Mouse (Mus musculus) thymus, postnatal 0 days (tissue): Measurements from ENCODE around the gene Spic. TPM values are rescaled to one million over a fixed set of nuclear protein-coding genes. Genes with fewer than 3 reads are reported as not detected.
"Not testable (repeated sequence)": the region's sequence is repeated elsewhere in the genome, so short reads cannot be mapped to it uniquely, and the experiment has no call there.

Experiments used
- DNase-seq: peaks from one replicate; pipeline ENCODE4 v3.0.0-alpha.2; 2015; ENCODE audit warnings: low spot score
- polyA plus RNA-seq: library from polyadenylated mRNA; unstranded; fragments of >200 nt; fragmentation: Nextera tagmentation; extraction: Ambion mirVana; gene quantifications from 2 replicates; pipeline ENCODE4 v1.2.1, GENCODE M21; 2015

Spic gene
- polyA plus RNA-seq: 12.0 and 16.3 TPM in 2 replicates

DNA sequence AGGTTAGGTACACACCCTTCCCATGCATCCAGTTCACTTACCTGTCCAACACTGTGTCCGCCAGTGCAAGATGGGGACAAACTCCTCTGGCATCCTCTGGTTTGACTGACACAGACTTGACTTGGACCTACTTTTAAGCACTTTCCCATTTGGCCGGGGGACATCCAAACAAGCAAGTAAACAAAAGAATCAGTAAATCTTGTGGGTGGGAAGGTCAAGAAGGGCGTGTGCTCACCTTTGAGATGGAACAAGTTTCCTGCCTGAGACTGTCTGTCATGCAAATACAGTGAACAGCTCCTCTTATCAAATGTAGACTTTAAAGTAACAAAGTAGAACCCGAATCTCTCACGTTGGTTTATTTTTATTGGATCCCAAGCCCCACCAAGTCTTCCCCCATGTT is at the start of gene Spic:
Spic (minus strand) TSS at position 91 of the 400 bp plus-strand sequence.
- DNase-seq: no peak

DNA sequence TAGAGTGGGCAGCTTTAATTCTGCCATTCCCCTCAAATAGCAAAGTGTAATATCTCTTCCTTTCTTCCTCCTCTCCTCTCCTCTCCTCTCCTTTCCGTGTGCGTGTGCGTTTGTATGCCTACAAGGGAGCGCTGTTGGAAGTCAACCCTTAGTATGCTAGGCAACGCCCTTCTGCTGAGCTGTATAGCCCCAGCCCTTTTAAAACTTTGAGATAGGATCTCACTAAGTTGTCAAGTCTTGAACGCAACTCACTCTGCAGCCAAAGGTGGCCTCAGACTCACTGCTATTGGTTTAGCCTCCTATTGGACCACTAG is 47.5 kb upstream of the Spic start:
- peak; percentile 16 for DNase-seq

DNA sequence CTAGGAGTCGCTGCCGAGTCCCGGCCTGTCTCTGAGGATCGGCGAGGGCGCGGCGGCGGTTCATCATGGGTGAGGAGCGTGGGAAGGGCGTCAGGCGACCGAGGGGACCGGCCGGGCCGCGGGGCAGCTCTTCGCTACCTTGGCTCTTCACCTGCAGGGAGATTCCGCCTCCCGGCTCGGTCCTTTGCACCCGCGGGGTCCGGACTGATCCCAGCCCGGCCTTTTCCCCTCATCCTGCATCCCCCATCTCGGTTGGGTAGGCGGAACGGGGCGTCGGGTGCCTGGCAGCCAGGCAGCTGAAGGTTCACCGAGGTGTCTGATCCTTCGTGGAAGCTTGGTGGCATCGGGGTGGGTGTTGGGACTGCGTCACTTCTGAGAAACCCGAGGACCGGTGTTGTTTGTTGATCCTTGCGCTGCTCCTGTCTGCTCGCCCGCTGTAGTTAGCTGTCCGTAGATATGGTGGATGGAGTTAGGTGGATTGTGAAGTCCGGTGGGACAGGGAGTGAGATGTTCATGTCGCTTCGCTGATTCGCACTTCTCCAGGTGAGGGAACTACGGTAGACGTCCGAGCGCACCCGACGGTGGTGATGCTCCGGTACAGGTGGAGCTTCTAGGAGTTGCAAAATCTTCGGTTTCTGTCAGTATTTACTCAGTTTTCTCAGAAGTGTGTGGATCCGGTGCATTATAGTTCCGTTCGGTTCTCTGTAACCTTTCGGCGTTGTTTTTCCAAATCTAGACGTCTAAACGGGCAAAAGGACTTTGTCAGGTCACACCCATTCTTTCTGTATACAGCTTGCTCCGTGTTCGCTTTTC is 46.9 kb upstream of the Spic start:
- no peak for DNase-seq

DNA sequence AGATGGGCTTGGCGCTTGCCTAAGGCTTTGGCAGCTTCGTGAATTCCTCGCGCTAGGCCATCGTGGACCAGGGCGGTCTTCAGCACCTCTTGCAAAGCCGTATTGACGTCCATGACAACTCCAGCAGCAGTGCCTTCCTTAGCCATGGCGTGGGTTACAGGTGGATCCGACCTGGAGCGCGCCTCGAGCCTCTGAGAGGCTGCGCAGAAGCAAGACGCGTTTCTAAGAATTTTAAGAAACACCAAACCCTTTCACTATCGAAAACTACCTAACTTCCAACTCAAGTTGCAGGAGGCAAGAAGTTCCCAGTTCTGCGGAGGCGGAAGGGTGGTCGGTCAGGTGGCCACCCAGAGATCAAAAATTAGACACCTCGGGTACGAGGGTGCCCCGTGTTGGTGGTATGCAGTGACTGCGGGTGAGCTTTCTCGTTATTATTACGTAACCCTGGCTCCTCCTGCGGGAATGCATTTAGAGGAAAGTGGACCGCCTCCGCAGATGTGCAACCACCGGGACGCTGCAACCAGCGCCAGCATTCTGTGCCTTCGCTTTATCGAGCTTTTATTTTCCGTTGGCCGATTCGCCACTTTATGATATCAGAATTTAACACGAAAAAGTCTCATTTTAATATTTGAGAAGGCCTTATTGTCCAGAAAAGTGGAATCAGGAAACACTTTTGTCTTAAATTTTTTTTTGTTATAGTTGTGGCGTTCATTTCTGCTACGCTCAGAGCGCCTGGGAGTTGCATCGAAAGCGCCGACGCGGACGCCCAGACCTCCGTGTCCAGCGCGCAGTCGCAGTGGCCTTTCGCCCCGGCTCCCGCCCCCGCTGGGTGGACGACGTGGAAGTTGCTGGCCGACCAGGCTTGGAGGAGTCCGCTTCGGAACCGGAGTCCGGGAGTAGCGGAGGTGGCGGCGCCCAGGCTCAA is 46.0 kb upstream of the Spic start, which contains the start of gene Arl1:
Arl1 (plus strand) TSS at position 288 of the 925 bp plus-strand sequence.
- DNase-seq: peak; percentile 82

DNA sequence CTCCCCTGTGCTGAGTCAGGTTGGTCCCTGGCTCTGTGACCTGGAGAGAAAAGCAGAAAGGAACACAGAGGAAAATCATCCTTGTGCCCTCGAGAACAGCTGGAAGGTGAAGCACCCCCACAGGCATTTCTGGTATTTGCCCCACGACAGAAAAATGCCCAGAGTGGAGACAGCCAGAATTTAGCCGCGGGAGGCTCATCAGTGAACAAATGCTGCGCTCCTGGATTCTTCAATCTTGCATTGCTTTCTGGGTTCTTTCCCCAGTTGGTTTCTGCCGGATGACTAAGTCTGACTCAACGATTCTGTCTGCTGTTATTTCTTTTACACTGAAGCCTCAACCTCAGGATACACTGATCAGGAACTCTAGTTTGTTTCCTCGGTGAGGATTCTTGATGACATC is 43.4 kb upstream of the Spic start:
- no peak for DNase-seq

DNA sequence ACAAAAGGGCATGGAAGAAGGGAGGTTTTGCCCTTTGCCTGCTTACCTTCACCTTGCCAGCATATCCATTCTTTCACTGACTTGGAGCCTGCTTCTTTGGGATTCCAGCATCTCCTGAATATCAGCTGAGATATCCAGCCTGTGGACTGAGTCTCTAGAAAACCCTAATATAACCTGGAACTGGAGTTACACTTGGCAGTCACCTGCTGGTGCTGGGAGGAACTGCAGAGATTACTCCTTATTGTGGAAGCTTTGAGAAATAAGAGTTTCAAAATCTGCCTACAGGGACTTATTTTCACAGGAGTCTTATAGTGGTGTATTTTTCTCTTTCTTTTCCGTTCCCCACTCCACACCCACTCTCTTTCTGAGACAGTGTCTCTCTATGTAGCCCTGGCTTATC is 42.3 kb upstream of the Spic start:
- peak; percentile 59 for DNase-seq

DNA sequence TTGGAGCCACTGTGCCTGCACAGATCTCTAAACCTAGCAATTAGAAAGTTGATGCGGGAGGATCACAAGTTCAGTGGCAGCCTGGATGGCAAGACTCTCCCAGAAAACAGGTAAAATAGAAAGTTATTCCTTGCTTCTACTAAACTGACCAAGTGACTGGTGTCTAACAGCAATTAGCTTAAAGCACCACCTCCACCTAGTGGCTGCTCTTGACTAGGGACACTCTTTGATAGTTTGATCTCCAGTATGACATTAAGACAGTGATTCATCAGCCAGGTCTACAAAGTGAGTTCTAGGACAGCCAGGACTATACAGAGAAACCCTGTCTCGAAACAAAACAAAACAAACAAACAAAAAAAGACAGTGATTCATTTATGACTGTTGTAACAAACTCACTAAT is 40.5 kb upstream of the Spic start:
- no peak for DNase-seq

DNA sequence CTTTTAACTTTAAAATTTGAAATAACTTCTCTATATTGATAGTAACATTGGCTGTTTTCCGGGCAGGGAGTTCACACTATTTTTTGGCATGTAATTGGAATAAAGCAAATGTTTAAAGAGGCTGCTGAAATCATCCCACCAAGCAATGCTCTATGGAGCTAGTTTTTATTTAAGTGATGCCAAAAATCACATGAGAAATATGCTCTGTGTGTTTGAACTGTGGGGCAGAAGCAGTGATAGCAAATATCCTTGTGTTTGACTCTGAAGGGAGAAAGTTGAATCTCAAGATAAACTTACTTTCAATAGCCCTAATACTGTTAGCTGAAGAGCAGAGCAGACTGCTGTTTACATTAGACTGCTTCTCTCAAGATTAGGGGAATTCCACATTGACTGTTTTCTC is 34.8 kb upstream of the Spic start:
- DNase-seq: no peak

DNA sequence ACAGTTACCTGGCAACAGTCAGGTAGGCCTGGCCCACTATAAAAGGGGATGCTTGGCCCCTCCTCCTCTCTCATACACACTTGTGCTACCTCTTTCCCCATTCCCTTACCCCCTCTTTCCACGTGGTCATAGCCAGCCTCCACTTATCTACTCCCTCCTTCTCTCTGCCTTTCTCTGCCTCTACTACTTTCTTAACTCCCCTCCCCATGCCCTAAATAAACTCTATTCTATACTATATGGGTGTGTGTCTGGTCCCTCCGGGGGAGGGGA is 32.9 kb upstream of the Spic start:
- DNase-seq: no peak

DNA sequence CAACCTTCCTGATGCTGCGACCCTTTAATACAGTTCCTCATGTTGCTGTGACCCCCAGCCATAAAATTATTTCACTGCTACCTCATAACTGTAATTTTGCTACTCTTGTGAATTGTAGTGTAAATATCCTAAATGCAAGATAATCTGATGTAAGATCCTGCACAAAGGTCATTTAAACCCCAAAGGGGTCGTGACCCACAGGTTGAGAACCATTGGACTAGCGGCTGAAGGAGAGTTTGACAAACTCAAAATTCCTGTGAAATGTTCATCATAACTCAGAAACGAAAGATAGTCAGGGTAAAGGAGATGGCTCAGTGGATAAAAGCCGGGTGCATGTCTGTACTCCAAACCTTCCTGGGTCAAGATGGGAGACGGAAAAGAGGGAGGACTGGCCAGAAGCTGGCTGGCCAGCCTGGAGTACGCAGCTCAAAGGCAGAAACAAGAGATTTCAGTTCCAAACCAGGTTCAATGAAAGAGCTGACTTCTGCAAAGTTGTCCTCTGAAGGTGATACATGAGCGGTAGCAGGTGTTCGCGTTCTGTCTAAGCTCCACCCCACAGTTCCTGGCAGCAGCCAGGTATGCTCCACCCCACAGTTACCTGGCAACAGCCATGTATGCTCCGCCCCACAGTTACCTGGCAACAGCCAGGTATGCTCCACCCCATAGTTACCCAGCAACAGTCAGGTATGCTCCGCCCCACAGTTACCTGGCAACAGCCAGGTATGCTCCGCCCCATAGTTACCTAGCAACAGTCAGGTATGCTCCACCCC is 32.4 kb upstream of the Spic start:
- no peak for DNase-seq

DNA sequence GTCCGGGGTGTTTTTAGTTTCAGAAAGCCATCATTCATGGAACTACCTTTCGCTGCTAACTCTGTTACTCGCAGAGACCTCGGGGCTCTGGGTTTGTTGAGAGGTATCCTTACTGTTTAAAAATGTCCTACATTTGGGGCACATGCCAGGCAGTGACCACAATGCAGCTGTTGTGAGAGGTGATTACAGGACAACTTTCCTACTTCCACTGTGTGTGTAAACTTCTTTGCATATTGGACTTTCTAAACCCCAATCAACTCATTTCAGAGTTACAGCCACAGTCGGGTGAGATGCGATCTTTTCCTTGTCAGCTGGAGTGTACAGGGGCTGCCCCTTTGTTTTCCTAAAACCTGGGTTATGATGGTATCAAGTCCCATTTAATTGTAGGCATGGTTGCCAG is 30.8 kb upstream of the Spic start:
- DNase-seq: no peak

DNA sequence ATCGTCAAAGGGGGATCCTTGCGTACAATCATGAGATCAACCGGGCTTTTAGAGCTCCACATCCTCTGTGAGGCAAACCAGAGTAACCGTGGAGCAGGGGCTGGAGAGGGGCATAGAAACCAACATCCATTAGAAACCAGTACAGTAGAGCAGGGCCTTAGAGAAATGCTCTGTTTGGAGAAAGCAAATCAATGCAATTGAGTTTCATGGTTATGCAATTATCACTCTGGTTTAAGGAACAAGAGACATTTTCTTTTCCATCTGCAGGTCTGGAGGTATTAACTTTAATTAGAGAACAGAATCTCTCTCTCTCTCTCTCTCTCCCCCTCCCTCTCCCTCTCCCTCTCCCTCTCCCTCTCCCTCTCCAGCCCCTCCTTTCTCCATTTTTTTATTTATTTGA is 29.9 kb upstream of the Spic start:
- no peak for DNase-seq

DNA sequence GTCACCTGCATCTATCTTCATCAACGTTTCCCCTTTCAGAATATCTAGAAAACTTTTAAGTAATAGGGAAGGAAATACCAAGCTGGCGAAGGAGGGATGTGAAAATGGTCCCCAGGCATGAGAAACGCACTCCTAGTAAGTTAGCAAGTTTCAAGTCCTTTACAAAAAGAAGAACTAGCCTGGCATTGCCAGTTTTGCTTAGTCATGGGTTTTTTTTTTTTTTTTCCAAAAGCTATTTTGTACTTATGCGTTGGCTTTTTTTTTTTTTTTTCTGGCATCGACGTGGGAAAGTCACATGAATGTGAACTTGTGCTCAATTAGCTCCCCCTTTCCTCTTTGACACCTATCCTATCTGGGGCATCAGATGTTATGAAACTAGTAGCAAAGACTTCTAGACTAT is 27.5 kb upstream of the Spic start:
- DNase-seq: no peak

DNA sequence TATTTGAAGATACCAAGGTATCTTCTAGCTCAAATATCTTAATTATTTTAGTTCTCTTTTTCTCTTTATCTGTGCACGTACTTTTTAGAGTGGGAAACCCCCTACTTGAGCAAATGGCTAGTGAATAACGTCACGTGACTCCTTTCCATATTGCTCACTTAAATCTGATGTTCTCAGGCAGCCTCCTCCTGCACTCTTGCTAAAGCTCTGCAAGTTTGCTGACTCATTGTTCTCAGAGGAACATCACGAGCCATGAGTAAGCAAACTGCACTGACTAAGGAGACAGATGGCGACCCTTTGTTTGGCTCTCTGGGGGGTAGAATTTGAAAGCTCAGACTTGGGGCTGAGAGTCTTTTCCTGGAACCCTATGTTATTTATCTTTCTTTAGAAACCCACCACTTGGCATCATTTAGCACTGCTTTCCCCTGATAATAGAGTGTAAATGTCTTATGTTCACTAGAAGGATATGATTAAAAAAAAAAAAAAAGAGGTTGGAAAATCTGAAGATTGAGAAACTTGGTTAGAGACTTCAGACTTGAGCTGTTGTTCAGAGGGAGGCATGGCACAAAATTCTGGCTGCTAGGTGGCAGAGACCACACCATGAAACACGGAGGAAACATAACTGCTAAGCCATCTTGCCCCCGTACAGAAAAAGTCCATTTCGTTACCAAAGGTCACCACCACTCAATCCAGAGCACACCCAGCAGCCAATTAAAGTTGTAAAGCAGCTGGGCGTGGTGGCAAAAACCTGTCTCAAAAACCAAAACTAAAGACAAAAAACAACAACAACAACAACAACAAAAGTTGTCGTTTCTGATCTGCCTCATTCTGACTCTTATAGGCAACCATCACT is 24.1 kb upstream of the Spic start:
- DNase-seq: peak; percentile 18

DNA sequence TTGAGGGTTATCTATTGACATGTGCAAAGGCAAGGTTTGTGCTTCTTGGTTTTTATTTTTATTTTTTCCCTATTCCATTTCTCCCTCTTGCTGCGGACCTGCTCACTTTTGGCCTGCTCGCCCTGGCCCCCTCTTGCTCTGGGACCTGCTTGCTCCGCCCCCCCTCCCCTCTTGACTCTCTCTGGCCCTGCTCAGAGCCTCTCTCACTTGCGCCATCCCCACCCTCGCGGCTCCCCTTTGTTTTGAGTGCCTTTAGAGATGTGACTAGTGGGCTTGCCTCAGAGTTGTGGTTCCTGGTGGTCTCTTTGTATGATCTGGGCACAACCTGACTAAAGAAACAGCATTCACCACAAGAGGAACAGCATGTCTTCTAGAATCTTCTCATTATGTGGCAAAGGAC is 16.1 kb upstream of the Spic start:
- no peak for DNase-seq

DNA sequence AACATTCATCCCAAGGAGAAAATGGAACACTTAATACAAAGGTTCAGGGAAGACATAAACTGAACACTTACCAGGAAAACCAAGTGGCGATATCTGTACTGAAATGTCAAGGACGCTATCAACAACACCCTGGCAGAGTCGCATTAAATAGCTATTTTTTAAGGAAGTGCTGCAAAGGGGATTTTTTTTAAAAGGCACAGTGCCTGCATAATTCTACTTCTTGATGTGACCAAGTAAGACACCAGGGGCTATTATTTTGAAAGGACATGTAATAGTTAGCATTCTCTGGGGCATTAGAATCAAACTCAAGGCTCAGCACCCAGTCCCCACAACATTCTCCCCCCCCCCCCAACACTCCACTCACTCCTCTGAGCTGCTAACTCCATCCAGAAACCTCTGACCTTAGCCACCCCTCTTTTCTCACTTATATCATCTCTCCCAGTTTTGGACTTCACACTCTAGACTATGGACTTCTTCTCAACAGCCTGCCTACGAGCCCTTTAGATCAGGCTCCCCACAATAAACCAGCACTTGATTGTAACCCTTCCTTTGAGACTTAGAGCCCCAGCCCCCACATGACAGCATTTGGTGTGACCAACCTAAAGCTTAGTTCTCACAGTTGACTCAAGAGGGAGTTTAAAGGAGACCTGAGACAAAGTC is 1.8 kb downstream of the Spic start:
- no peak for DNase-seq

DNA sequence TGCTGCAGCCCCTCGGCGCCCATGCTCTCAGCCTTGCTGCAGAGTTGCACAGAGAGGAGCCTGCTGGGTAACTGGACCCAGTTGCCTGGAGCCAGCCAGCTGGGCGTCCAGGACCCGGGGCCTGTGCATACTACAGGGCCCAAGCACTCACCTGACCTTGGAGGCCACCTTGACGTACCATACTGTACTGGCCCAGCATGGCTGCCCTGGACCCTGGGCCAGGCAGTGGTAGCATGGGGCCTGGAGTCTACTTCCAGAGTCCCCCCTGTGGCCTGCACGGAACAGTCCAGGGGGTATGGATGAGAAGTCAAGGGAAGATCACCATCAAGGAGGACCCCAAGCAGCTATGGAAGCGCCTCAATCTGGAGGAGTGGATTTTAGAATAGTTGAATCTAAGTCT is 12.0 kb downstream of the Spic start:
- no peak for DNase-seq

DNA sequence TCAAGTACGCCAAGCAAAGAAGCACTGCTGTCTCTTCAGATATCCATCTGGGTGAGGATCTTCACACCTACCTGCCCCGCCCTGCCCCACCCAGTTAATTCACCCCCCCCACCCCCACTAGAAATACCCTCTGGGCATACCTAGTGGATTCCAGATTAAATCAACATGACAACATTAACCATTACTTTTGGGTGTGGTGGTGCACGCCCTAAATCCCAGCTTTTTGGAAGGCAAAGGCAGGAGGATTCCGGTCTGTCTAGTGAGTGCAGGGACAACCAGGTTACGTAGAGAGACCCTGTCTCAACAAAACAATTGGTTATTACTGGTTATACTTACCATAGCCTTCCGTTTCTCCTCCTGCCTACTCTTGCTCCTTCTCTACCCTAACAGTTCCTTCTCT is 12.7 kb downstream of the Spic start:
- DNase-seq: no peak

DNA sequence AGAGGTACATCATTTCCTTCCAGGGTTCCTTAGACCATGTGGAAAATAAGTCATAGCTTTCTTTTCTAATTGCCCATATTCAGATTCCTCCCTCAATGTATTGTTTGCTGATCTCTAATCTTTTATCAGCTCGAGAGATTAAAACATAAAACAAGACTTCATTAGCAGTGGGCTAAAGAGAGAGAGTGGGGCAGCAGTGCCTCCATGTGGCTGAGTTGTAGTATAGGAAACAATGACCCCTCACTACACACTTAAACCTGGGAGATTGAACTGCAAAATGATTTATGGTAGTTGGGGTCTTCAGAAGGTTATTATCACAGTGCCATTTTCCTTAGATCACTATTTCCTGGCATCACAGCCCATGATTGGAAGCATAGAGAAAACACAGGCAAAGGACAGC is 15.1 kb downstream of the Spic start:
- no peak for DNase-seq

DNA sequence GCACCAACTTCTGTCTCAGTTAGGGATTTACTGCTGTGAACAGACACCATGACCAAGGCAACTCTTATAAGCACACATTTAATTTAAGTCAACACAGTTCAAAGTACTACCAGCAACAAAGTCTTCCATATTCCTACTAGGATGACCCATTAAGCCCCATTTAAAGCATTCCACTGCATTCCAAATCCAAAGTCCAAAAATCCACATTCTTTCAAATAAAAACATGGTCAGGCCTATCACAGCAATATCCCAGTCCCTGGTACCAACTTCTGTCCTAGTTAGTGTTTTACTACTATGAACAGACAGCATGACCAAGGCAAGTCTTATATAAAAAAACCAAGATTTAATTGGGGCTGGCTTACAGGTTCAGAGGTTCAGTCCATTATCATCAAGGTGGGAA is 21.0 kb downstream of the Spic start:
- DNase-seq: not testable (repeated sequence)

DNA sequence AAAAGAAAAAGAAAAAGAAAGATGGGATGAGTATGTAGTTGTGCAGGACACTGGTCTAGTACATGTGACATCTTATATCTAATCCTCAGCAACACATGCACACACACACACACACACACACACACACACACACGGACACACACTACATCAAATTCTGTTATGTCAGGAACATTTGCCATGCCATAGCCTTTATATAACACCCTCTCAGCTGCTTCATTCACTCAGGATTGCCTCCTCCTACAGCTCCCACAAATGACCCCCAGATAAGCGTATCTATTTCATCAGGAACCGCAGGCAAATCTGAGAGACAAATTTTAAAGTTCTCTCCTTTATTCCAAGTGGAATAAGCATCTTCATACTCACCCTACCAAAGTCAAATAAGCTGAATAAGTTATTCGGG is 25.9 kb downstream of the Spic start:
- DNase-seq: no peak
